In the genomic region with DNA sequence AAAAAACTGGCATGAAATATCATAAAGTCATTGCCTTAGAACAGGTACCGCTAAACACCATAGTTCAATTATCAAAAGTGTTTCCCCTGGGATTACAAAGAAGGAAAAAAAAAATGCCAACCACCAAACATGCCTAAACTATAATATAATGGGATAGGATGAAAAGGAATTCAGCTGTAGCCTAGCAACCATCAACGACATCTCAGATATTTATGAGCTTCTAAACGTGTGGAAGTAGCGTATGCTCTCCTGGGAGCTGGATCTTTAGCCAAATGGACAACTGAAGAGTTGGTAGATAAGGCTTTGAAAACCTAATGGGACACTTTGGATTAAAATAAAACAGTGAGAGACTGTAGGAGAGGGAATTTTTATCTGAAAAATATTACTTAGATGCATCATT, we compare ENCODE assay signal across 15 mouse cellular contexts.
"Had no signal": no experiment of that assay in that cellular context is flagged by ENCODE, and none has a peak within 500 bp of the region (broad histone marks: within the 10 kb centered on the region; RNA-seq: fewer than 3 reads in every experiment).

No protein-coding gene starts in this region.

- H3K27me3 ChIP-seq: limb, embryonic 12.5 days; liver, embryonic 13.5 days; lung, embryonic 15.5 days; megakaryocyte, embryonic 14.5 days; neural tube, embryonic 12.5 days had no signal

- H3K9ac ChIP-seq: limb, embryonic 12.5 days; liver, postnatal 0 days; lung, embryonic 15.5 days; neural tube, embryonic 12.5 days had no signal

- H3K4me1 ChIP-seq: limb, embryonic 12.5 days; lung, embryonic 15.5 days; megakaryocyte, embryonic 14.5 days; neural tube, embryonic 12.5 days had no signal

- H3K4me3 ChIP-seq: limb, embryonic 12.5 days; liver, embryonic 13.5 days; lung, embryonic 15.5 days; megakaryocyte, embryonic 14.5 days; neural tube, embryonic 12.5 days had no signal

- ATAC-seq: liver, postnatal 0 days had no signal

- H3K27ac ChIP-seq: limb, embryonic 12.5 days; lung, embryonic 15.5 days; macrophage; neural tube, embryonic 12.5 days had no signal

- H3K36me3 ChIP-seq: limb, embryonic 12.5 days; liver, embryonic 13.5 days; lung, embryonic 15.5 days; neural tube, embryonic 12.5 days had no signal

- H3K4me2 ChIP-seq: limb, embryonic 12.5 days; liver, embryonic 13.5 days; lung, embryonic 15.5 days; neural tube, embryonic 12.5 days had no signal

- H3K9me3 ChIP-seq: limb, embryonic 12.5 days; liver, embryonic 13.5 days; lung, embryonic 15.5 days; neural tube, embryonic 12.5 days had no signal

- DNase-seq: kidney, adult 8-10 months; kidney, postnatal 25 days; layer of hippocampus, adult 9-11 months; layer of hippocampus, postnatal 36 days; liver; liver, embryonic 13.5 days; liver, postnatal 0 days; lung, postnatal 14 days; right cerebral cortex, postnatal 14 days; thymus, postnatal 36 days had no signal
